Mouse (Mus musculus) bone marrow macrophage, adult 2 months (primary cell): ENCODE results near the gene Sbds. TPM values are rescaled to one million over a fixed set of nuclear protein-coding genes. Genes with fewer than 3 reads are reported as not detected.

ENCODE experiments used
- H3K27ac ChIP-seq: 2 replicates; pipeline ENCODE4 v1.5.1; 2012; ENCODE audit warnings: low read depth, low read length; ENCODE audit not compliant: insufficient read depth
- H3K4me1 ChIP-seq: 2 replicates; pipeline ENCODE4 v1.6.1; 2012; ENCODE audit warnings: low read length; ENCODE audit not compliant: control insufficient read depth, insufficient read depth
- H3K4me3 ChIP-seq: 2 replicates; pipeline ENCODE4 v1.5.1; 2012; ENCODE audit warnings: mild to moderate bottlenecking, low read length, moderate library complexity; ENCODE audit not compliant: insufficient read depth
- CTCF ChIP-seq: IDR thresholded peaks from 2 replicates; pipeline ENCODE4 v1.5.1; 2012; ENCODE audit warnings: low read depth, mild to moderate bottlenecking, low read length, moderate library complexity
- POLR2A ChIP-seq: IDR thresholded peaks from 2 replicates; pipeline ENCODE4 v1.6.1; 2012; ENCODE audit warnings: mild to moderate bottlenecking, low read depth, low read length, borderline replicate concordance
- polyA plus RNA-seq: library from polyadenylated mRNA; stranded (reverse); fragments of >200 nt; gene quantifications from 2 replicates; pipeline ENCODE4 v1.2.4, GENCODE M21; 2012; ENCODE audit not compliant: missing spikeins, insufficient read depth, insufficient read length

The Sbds gene
- polyA plus RNA-seq, 1 experiment: 87.1 TPM

DNA sequence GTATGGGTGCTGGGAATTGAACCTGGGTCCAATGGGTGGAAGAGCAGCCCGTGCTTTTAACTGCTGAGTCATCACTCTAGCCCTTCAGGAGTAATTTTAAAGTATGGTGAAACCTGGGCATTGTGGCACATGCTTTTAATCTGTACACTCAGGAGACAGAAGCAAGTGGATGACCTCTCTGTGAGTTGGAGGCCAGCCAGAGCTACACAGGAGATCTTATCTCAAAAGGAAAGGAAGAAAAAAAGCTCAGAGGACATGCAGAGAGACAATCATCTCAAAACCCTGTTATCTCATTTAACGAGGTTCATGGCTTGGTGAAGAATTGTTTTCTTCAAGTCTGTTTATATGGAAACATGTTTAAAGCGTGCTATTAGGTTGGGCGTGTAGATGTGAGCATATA lies 51.4 kb downstream of the Sbds start:
- Histone ChIP-seq H3K4me1 (peaks cover 22% of the 10 kb centered on the region), H3K4me3 (no peak overlapping the region), H3K27ac (peak overlapping the region; percentile 45)
- TF ChIP-seq CTCF: no peak
- TF ChIP-seq POLR2A: no peak

GRCm38 (mm10) chr5:130200233-130201029 lies 54.9 kb downstream of the Sbds start:
- TF ChIP-seq CTCF (no peak), POLR2A (no peak)
- H3K27ac ChIP-seq: no peak overlapping the region
- peaks cover 38% of the 10 kb centered on the region for H3K4me1 ChIP-seq
- no peak overlapping the region for H3K4me3 ChIP-seq

DNA sequence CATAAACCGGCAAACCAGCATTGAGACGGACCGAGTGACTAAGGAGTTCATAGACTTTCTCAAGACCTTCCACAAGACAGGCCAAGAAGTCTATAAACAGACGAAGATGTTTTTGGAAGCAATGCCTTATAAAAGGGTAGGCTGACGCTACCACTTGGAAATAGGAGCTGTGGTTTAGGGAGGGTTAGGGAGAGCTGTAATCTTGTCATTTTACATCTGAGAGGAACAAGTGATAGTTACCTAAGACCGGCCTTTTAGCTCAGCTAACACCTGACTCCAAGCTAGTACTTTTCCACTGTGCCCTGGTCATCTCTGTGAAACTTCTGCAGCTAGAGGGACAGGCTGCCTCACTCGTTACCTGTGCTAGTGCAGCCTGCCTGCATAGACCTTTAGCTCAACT lies 57.3 kb downstream of the Sbds start:
- H3K4me1 ChIP-seq: peaks cover 22% of the 10 kb centered on the region
- no peak overlapping the region for H3K4me3 ChIP-seq
- no peak for TF ChIP-seq CTCF
- TF ChIP-seq POLR2A: no peak
- no peak overlapping the region for H3K27ac ChIP-seq

- H3K27ac ChIP-seq: 0 out of 2 replicates have a peak overlapping the region, but pooled peaks have one; percentile 18
- peaks cover 22% of the 10 kb centered on the region for H3K4me1 ChIP-seq
Measured at GRCm38 (mm10) chr5:130197454-130197853, 57.9 kb downstream of the Sbds start.

GRCm38 (mm10) chr5:130196307-130196706 lies 59.0 kb downstream of the Sbds start:
- peaks cover 22% of the 10 kb centered on the region for H3K4me1 ChIP-seq
- H3K27ac ChIP-seq: no peak overlapping the region
- TF ChIP-seq CTCF (no peak), POLR2A (no peak)
- H3K4me3 ChIP-seq: no peak overlapping the region

More at GRCm38 (mm10) chr5:130197454-130197853, 57.9 kb downstream of the Sbds start:
- H3K4me3 ChIP-seq: no peak overlapping the region
- TF ChIP-seq CTCF (no peak), POLR2A (no peak)

Other genes starting within 250 kb of the Sbds start
- 72.7 and 80.7 TPM in 2 replicates for gene Asl, start 226.3 kb downstream of the Sbds start, polyA plus RNA-seq
- gene Crcp, start 226.2 kb downstream of the Sbds start, polyA plus RNA-seq: 30.1 and 31.5 TPM in 2 replicates
- gene Tpst1, start 182.2 kb downstream of the Sbds start, polyA plus RNA-seq: 14.7 and 15.5 TPM in 2 replicates
- gene Kctd7, start 110.7 kb downstream of the Sbds start, polyA plus RNA-seq: 4.8 and 5.8 TPM in 2 replicates
- 22.3 and 25.4 TPM in 2 replicates for gene Rabgef1, start 83.7 kb downstream of the Sbds start, polyA plus RNA-seq
- 30.3 and 33.4 TPM in 2 replicates for gene Tmem248, start 38.4 kb downstream of the Sbds start, polyA plus RNA-seq
- gene Tyw1, start 89 bp upstream of the Sbds start, polyA plus RNA-seq: 12.3 and 12.7 TPM in 2 replicates
- gene Caln1, start 113.9 kb upstream of the Sbds start, polyA plus RNA-seq: not detected in 2 replicates
- gene A330070K13Rik, start 129.1 kb upstream of the Sbds start, polyA plus RNA-seq: not detected in 2 replicates